Mouse (Mus musculus): ENCODE results near the gene Gm28048.

The Gm28048 gene

DNA sequence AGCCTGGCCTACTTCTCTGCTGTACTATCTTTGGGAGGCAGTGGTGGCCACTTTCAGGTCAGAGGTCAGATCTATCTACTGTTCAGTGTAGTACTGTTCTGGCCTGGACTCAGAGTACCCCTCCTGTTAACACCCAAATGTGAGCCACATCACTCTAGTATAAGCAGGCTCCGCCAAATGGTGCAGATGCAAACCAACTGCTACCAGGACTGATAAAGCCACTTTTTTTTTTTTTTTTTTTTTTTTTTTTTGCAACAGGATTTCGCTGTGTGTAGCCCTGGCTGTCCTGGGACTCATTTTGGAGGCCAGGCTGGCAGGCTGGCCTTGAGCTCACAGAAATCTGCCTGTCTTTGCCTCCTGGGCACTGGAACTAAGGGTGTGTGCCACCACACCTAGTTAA, 42.9 kb downstream of the Gm28048 start:
- no peak for DNase-seq (ENCODE audit: low spot score)

DNA sequence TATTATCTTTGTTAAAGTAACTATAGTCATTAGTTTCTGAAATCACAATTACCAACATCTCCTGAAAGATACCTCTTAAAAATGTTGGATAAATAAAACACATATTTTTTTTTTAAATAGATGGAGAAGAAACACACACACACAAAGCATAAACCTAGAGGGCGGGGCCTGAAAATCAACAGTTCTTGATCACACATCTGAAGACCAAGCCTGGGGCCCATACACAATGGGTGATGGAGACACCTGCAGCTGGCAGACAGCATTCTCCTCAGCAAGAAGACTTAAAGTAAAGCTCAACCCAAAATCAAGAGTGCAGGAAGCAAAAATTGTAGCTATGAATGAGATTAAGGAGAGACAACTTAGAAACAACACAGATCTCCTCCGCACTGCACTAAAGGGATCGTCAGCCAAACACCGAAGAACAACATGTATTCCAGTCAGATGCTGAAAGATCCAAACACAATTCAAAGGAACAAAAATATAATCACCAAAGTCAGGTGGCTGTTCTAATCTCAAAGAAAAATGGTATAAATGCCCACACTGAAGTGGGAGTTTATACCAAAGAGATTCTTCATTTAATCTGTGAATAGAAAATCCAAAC, 44.1 kb downstream of the Gm28048 start:
- peak; percentile 21 for DNase-seq (ENCODE audit: low spot score)

DNA sequence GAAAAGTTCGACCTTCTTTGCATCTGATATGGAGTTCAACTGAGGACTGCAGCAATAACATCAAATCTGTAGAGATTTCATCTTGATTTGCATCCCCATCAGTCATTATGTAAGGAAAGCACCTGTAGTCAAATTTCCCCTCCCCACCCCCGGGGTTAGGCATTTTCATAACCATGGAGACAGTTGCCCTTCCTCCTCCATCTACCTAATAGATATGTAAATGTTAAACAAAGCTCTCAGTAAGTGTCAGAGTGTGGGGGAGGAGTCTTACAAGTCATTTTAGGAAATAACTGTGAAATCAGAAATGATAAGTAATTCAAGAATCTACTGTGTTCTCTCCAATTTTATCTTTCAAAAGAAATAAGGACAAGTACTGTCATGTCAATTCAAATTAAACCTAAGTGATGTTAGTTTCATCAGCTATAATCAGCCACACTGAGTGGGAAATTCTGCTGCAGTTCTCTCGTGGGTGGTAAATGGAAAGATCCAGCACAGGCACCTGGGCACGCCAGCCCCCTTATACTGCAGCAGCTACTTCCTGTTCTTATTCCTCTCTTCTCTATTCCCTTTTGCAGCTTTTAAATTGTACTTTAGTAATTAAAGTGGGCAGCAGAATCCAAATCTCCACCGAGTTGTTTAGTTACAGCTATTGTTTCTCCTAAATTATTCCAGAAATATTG, 45.3 kb downstream of the Gm28048 start:
- no peak for DNase-seq (ENCODE audit: low spot score)

DNA sequence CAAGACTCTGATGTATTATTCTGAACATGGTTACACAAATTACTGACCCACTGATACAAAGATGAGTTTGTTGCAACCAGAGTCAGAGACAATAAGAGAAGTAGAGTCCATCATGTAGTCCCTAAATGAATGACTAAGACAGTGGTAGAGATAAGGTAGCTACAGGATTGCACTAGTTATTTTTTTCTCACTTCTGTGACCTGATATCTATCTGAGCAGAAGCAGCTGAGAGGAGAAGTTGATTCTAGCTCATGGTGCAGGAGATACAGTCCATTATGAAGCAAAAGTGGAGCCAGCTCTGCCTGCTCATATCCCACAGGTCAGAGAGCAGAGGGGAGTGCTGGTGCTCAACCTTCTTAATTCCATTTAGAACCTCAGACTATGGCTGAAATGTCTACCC, 49.7 kb downstream of the Gm28048 start:
- no peak for DNase-seq (ENCODE audit: low spot score)

DNA sequence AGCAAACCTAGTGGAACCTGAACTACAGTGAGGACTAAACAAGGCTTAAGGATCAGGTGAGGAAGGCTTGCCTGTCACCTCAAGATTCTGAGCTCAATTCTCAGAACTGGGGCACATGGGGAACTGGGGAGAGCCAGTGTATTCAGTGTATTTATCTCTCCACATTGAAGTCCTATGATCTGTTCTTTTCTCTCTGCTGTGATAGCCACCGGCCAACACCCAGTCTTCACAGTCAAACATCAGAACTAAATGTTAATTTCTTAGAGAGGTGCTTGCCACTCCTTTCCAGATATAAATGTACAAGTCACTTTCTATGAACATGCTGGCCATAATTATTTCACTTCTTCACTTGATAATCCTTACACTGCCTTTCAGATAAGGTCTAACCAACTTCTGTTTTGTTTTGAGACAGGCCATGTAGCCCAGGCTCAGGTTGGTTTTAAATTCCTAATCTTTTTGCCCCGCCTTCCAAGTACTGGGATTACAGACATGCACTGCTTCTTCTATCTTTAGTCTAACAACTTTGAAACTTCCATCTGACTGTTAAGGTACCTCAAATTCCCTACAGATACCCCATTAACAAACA, 50.5 kb downstream of the Gm28048 start:
- no peak for DNase-seq (ENCODE audit: low spot score)

DNA sequence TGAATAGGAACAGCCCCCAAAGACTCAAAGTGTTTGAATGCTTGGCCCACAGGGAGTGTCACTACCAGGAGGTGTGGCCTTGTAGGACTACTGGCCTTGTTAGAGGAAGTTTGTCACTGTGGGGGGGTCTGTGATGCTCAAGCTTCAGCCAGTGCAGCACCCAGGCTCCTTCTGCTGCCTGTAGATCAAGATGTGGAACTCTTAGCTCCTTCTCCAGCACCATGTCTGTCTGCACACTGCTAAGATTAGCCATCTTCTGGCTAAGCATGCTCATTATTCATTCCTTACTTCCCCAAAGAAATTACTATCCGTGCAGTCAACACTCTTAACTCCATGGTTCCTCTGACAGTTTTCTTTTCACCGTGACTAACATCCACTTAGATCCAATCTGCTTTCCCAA, 51.8 kb downstream of the Gm28048 start:
- no peak for DNase-seq (ENCODE audit: low spot score)

DNA sequence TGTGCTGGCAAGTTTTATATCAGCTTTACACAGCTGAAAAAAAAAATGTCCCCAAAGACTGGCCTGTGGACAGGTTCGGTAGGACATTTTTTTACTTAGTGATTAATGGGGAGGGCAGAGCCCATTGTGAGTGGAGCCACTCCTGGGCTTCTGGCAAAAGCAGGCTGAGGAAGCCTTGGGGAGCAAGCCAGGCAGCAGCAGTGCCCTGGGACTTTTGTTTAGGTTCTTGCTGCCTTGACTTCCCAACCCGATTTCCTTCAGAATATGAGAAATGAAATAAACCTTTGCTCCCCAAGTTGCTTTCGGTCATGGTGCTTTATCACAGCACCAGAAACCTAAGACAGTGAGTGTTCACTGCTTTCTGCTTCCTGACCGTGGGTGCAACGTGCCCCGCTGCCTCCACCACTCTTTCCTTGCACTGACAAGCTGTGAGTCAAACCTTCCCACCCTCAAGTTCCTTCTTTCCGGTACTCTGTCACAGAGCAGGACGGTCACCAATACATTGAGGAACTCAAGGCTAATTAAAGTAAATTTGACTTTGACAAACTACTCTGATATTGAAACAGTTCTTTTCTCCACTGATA, 53.2 kb downstream of the Gm28048 start:
- no peak for DNase-seq (ENCODE audit: low spot score)

DNA sequence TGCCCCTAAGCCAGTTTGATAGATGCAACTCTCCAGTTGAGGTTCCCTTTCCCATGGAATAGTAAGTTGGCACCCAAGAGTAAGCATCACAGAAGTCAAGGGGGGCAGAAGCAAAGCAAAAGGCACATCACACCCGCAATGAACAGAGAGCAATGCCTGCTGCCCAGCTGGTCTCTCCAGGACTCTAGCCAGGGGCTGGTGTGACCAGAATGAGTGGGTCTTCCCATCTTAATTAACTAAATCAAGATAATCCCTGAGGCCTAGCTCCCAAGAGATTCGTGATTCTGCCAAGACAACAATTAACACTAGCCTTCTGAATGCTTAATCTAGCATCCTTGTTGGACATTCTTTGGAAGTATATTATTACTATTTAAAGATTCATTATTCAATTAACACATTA, 58.3 kb downstream of the Gm28048 start:
- DNase-seq (ENCODE audit: low spot score), result no peak

DNA sequence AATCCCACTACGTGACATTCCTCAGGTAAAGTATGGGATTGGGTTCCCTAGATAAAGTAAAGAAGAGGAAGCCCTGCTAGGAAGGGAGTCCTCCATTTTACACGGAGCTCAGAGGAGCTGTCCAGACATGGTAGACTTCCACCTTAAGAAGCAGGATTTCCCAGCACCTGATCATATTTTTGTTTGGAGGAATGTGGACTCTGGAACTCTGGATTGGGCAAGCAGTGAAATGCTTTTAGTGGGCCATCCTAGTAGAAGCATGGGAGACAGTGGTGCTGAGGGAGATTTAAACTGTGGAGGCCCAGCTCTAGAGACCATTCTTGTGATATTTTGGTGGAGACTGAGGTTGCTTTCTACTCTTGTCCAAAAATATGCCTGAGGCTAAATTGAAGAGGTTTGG, 59.3 kb downstream of the Gm28048 start:
- DNase-seq (ENCODE audit: low spot score), result no peak

DNA sequence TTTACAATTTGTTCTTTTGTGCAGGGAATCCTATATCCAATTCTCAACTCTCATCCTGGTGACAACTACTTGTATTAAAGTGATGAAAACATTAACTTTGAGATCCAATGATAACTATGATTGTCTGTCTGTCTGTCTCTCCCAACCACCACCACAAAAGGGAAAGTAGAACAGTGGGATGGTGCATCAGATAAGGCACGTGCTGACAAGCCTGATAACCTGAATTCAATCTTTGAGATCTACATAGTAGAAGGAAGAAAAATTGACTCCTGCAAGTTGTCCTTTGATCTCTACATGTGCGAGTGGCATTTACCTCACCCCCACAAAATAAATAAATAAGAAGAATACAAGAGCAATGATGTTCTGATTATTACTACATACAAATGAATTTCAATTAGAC, 62.6 kb downstream of the Gm28048 start:
- DNase-seq (ENCODE audit: low spot score), result no peak

DNA sequence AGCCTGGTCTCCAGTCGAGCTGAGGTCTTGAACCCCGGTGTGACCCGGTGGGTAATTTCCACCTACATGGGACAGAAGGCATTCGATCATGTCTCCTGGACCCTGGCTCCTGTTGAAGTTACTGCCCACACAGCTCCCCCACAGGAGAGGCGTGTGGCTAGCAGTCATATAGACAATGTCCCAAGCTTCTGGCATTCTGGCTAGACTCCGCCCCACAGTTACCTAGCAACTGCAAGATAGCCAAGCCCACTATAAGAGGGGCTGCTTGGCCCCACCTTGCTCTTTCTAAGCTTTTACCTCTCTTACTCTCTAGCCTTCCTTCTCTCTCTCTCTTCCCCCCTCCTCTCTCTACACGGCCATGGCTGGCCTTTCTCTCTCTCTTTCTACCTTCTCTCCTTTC, 64.1 kb downstream of the Gm28048 start:
- no peak for DNase-seq (ENCODE audit: low spot score)

DNA sequence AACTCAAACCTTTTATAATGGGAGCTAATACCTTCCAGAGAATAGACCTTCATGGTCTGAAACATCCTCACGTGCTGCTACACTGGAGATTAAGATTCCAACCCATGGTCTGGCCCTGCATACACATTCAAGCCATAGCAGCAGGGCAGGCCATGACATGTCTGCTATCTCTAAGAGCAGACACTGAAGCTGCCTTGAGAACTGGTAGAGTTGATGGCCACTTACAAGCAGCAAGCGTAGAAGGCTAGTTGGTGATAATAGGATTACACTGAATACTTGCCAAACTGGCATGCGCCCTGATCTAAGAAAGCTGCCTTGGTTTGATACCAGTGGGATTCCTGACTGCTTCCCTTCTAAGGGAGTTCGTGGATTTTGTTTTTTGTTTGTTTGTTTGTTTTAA, 68.1 kb downstream of the Gm28048 start:
- no peak for DNase-seq (ENCODE audit: low spot score)

DNA sequence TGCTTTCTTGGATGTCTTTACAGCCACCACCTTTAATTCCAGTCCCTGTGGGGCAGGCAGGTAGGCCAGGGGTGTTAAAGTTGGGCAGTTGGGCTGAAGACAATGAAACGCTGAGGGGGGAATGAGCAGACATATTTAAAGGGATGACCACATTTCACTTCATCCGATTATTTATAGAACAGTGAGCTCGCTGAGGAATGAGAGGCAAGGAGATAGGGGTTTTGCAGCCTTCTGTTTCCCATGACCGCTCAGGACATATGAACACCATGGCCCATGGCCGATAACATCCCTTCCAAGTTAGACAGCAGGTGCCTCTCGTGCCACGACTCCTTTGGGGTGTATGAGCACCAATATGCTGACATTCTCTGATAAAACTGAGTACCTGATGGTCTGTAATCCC, 70.1 kb downstream of the Gm28048 start:
- DNase-seq (ENCODE audit: low spot score), result no peak

DNA sequence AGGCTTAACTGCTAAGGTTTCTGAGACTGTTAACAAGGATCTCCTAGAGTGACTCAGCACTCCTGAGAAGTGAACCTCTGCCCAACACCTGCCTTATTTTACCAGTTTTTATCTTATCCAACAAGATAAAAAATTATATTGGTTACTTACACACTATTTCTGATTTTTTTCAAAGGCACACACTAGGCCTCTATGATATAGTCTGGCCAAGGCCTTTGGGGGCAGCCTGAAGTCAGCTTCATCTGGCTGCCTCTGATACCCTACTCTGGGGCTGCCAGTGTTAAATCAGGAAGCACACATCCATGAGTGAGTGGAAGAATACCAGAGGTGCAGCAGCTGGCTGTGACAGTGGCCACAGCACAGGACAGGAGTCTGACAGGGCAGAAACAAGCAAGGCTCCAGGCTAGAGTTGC, 75.4 kb downstream of the Gm28048 start:
- DNase-seq (ENCODE audit: low spot score), result no peak

DNA sequence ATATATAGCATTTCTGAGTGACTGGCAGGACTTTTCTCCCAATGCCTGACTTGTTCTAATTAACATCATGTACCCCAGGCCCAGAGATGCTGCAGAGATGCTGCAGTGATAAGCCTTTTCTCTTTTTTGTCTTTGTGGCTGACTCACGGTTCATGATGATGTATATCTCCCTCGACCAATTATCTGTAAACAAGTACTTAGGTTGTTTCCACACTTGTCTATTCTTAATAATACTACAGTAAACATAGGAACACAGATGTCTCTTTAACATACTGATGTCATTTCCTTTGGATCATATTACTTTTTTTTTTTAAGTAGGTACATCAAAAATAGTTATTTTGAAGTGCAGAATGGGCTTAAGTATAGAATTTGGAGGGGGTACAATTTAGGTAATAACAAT, 79.0 kb downstream of the Gm28048 start:
- no peak for DNase-seq (ENCODE audit: low spot score)

DNA sequence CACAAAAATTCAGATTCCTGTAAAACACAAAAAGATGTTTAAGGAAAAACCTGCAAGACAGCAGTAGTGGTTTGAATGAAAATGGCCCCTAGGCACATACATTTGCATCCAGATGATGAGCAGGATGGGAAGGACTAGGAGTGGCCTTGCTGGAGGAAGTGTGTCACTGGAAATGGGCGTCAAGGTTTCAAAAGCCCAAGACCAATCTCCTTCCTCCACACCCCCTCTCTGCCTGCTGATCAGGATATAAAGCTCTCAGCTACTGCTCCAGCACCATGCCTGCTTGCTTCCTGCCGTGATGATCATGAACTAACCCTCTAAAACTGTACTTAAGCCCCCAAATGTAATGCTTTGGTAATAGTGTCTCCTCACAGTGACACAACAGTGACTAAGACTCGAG, 81.8 kb downstream of the Gm28048 start:
- DNase-seq (ENCODE audit: low spot score), result no peak

DNA sequence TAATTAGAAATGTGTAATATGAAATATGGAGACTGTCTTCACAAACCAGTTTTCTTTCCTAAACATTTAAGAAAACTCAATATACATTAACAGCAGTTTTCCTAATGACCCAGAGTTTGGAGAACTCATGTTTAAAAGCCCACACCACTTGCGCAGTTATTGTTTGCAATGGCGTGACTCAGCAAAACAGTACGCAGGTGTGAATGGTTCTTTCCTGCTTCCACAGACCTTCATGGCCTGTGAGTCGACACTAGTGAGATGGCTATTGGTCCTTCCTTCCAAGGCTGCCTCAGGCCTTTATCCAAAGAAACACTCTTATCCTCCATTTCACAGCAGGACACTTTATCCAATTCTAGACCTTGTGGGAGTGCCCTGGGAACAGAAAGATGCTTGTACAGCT, 84.2 kb downstream of the Gm28048 start:
- DNase-seq (ENCODE audit: low spot score), result no peak

DNA sequence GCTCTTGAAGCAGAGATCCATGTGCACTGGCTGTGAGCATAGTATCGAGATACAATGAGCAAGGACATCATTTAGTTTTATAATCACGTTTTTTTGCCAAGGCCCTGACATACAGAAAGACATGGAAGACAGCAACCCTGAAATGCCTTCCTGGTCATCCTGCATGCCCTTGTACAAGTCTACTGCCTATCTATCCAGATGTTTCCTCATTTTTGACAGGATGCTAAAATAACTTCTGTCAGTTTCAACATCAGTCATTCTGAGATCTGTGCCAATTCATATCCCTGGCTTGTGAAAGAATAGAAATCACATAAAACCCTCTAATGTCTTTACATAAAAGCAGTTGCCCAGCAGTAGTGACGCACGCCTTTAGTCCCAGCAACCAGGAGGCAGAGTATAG, 84.8 kb downstream of the Gm28048 start:
- no peak for DNase-seq (ENCODE audit: low spot score)

DNA sequence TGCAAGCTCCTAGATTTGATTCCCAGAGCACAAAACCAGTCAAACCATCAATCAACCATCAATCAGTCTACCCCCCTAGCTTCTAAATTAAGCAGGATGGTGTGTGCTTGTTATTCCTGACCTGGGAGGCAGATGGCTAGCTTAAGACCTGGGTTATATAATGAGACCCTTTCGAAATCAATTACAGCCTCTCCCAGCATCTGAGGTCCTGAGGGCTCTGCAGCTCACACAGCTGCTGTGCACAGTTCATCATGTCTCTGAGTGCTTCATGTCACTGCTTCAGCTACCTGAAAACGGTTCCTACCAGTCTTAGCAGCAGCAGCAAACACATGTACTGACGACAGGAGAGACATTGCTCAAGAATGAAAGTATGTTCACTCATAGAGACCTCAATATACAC, 88.8 kb downstream of the Gm28048 start:
- no peak for DNase-seq (ENCODE audit: low spot score)

DNA sequence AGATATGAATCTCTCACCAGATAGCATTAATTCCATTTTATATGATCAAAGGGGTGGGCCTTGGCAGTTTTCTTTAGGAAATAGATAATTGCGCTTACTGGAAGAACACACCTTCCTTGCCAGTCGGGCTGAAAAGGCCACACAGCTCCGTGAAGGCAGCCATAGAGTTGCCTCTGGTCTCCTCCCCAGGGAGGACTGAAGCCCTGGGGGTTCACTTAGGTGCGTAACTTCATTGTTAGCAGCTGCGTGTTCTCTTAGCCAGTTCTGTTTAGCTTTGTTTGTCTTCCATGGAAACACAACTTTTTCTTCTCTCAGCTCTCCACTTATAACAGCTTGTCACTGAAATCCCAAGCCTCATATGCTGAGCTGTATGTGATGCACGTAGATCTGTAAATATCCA, 89.4 kb downstream of the Gm28048 start:
- DNase-seq (ENCODE audit: low spot score), result no peak

DNA sequence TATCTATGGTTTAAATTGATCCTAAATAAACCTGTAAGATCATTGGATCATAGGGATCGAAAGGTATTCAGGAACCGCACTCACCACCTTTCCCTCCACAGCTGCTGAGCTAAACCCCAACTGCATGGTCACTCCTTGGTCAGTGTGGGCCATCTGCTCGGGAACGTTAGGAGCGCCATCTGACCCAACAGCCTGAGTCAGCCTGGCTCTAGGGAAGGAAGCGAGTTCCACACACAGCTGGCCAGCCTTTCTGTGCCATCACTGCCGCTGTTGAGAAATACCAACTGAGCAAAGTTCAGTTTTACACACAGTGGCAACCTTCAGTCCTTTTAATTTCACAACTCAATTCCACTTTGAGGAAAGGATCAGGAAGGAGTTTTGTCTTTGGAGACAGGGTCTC, 90.0 kb downstream of the Gm28048 start:
- DNase-seq (ENCODE audit: low spot score), result no peak

DNA sequence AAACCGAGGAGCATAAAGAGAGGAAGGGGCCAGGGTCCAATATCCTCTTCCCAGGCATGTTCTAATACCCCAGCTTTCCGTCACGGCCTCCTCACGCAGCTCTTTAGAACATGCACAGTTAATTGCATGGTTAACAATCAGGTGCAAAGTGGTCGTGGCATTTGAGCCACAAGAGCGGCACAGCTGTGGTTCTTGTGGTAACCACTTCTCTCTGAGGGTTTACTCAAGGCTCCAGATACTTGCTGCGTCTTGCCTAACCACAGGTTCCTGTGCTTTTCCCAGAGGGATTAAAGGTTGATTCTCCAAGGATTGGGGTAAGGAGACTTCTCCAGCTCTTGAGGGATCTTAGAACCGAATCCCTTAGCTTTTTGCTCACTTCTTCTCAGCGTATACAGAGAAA, 90.6 kb downstream of the Gm28048 start:
- no peak for DNase-seq (ENCODE audit: low spot score)

DNA sequence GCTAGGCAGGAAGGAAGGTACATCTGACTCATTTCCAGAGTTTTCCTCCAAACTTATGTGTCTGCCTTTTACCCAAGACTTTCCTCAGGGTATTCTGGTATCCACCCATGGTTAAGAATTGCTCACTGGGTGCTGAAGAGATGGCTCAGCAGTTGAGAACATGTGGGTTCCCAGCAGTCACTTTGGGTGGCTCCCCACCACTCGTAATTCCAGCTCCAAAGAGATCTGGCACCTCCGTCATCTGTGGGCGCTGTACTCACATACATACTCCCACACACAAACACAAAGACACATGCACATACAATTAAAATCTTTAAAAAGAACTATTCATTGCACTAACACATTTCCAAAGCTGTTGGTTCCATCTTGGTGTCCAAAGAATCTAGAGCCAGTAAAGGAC, 92.7 kb downstream of the Gm28048 start:
- DNase-seq (ENCODE audit: low spot score), result no peak

DNA sequence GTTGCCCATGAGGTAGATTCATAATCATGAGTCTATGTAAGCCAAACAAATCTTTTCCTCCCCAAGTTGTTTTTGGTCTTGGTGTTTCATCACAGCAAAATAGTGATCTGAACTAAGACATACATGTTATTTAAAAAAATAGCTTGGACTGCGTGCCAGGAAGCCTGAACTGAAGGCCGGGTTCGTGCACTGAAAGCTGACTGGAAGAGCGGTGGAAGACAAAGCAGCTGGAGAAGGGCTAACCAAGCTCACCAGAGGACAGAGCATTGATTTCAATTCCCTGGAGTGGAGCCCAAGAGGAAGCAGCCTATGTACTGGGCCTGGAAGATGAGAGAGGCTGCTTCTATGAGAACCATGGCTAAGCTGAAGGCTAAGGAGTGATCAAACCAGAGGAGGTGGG, 94.9 kb downstream of the Gm28048 start:
- DNase-seq (ENCODE audit: low spot score), result no peak
